Mouse (Mus musculus) forebrain, embryonic 12.5 days (tissue): ENCODE measurements around the gene Rprd1b. TPM values are rescaled to one million over a fixed set of nuclear protein-coding genes. Genes with fewer than 3 reads are reported as not detected.

Experiments
- ATAC-seq: fragments of 200-750 bp; cut with Nextera tagmentation; 2 replicates; pipeline ENCODE4 v1.8.0; 2017; ENCODE audit warnings: moderate TSS enrichment; ENCODE audit not compliant: low FRiP score
- H3K27ac ChIP-seq: fragments of 300-500 bp; sonication (generic); 2 replicates; pipeline ENCODE4 v1.5.1; 2016; ENCODE audit warnings: mild to moderate bottlenecking
- H3K27me3 ChIP-seq: fragments of 300-500 bp; sonication (generic); 2 replicates; pipeline ENCODE4 v1.6.1; 2016; ENCODE audit warnings: mild to moderate bottlenecking
- H3K36me3 ChIP-seq: fragments of 300-500 bp; sonication (generic); replicated peaks from 2 replicates; pipeline ENCODE4 v1.6.1; 2016; ENCODE audit warnings: mild to moderate bottlenecking
- H3K4me1 ChIP-seq: fragments of 300-500 bp; sonication (generic); 2 replicates; pipeline ENCODE4 v1.6.1; 2016
- H3K4me2 ChIP-seq: fragments of 300-500 bp; sonication (generic); 2 replicates; pipeline ENCODE4 v1.6.1; 2016; ENCODE audit warnings: mild to moderate bottlenecking, moderate library complexity
- H3K4me3 ChIP-seq: fragments of 300-500 bp; sonication (generic); replicated peaks from 2 replicates; pipeline ENCODE4 v1.5.1; 2016; ENCODE audit warnings: mild to moderate bottlenecking
- H3K9ac ChIP-seq: fragments of 300-500 bp; sonication (generic); 2 replicates; pipeline ENCODE4 v1.6.1; 2016; ENCODE audit warnings: mild to moderate bottlenecking
- H3K9me3 ChIP-seq: fragments of 300-500 bp; sonication (generic); 2 replicates; pipeline ENCODE4 v1.6.1; 2016
- WGBS: fragments of 180-500 bp; shearing (Covaris S2); methylation state at CpG from one replicate; pipeline ENCODE4 v1.1.7; 2016; 5-methylcytosine and 5-hydroxymethylcytosine counted together
- polyA plus RNA-seq: library from polyadenylated mRNA; unstranded; fragments of >200 nt; fragmentation: Nextera tagmentation; extraction: Ambion mirVana; gene quantifications from 2 replicates; pipeline ENCODE4 v1.2.1, GENCODE M21; 2016

Gene Rprd1b
- polyA plus RNA-seq, 1 experiment from 2014 or later, result 61.1 TPM

GRCm38 (mm10) chr2:158005641-158006040 is 22.7 kb upstream of the Rprd1b start:
- H3K36me3 ChIP-seq, result peaks cover 41% of the 10 kb centered on the region
- no peaks in the 10 kb centered on the region for H3K4me1 ChIP-seq
- no peak overlapping the region for H3K4me2 ChIP-seq
- no peak for ATAC-seq
- WGBS, result 94% methylated on average over 4 of the region's 4 CpGs
- no peaks in the 10 kb centered on the region for H3K27me3 ChIP-seq
- H3K27ac ChIP-seq, result no peak overlapping the region
- H3K4me3 ChIP-seq, result no peak overlapping the region
- no peaks in the 10 kb centered on the region for H3K9me3 ChIP-seq
- no peak overlapping the region for H3K9ac ChIP-seq

- H3K4me1 ChIP-seq, result no peaks in the 10 kb centered on the region
- ATAC-seq, result no peak
- no peaks in the 10 kb centered on the region for H3K9me3 ChIP-seq
- peaks cover 41% of the 10 kb centered on the region for H3K36me3 ChIP-seq
- no peak overlapping the region for H3K4me2 ChIP-seq
- no peak overlapping the region for H3K27ac ChIP-seq
- H3K9ac ChIP-seq, result no peak overlapping the region
- no peak overlapping the region for H3K4me3 ChIP-seq
- H3K27me3 ChIP-seq, result no peaks in the 10 kb centered on the region
- 89% methylated on average over 7 of the region's 7 CpGs for WGBS
Observed at GRCm38 (mm10) chr2:158009373-158009772, 18.9 kb upstream of the Rprd1b start.

- Histone ChIP-seq H3K27ac (no peak overlapping the region), H3K4me1 (no peaks in the 10 kb centered on the region), H3K36me3 (peaks cover 16% of the 10 kb centered on the region), H3K4me3 (no peak overlapping the region), H3K9me3 (no peaks in the 10 kb centered on the region), H3K27me3 (no peaks in the 10 kb centered on the region), H3K4me2 (no peak overlapping the region), H3K9ac (no peak overlapping the region)
- ATAC-seq, result no peak
- 92% methylated on average over 3 of the region's 3 CpGs for WGBS
Observed at GRCm38 (mm10) chr2:158012608-158013007, 15.7 kb upstream of the Rprd1b start.

GRCm38 (mm10) chr2:158017330-158017729 is 11.0 kb upstream of the Rprd1b start:
- WGBS, result 87% methylated on average over 4 of the region's 4 CpGs
- no peak overlapping the region for H3K27ac ChIP-seq
- no peaks in the 10 kb centered on the region for H3K27me3 ChIP-seq
- H3K4me1 ChIP-seq, result no peaks in the 10 kb centered on the region
- no peaks in the 10 kb centered on the region for H3K9me3 ChIP-seq
- H3K4me2 ChIP-seq, result no peak overlapping the region
- no peak overlapping the region for H3K9ac ChIP-seq
- no peak overlapping the region for H3K4me3 ChIP-seq
- ATAC-seq, result no peak
- no peaks in the 10 kb centered on the region for H3K36me3 ChIP-seq

- no peak for ATAC-seq
- peak overlapping the region; percentile 79 for H3K4me2 ChIP-seq
- H3K4me1 ChIP-seq, result peaks cover 38% of the 10 kb centered on the region
- H3K9ac ChIP-seq, result peak overlapping the region; percentile 95
- H3K4me3 ChIP-seq, result peak overlapping the region; percentile 96
- no peaks in the 10 kb centered on the region for H3K27me3 ChIP-seq
- under 1% methylated on average over 16 of the region's 16 CpGs for WGBS
- H3K9me3 ChIP-seq, result no peaks in the 10 kb centered on the region
- peak overlapping the region; percentile 93 for H3K27ac ChIP-seq
- no peaks in the 10 kb centered on the region for H3K36me3 ChIP-seq
Observed at GRCm38 (mm10) chr2:158027855-158028353, 393 bp upstream of the Rprd1b start.

GRCm38 (mm10) chr2:158030007-158030406 is 1.7 kb downstream of the Rprd1b start:
- 85% methylated on average over 7 of the region's 7 CpGs for WGBS
- no peaks in the 10 kb centered on the region for H3K9me3 ChIP-seq

GRCm38 (mm10) chr2:158035813-158036212 is 7.5 kb downstream of the Rprd1b start:
- 93% methylated on average over 2 of the region's 2 CpGs for WGBS
- Histone ChIP-seq H3K9ac (no peak overlapping the region), H3K36me3 (peaks cover 24% of the 10 kb centered on the region), H3K27me3 (no peaks in the 10 kb centered on the region), H3K9me3 (no peaks in the 10 kb centered on the region), H3K4me2 (no peak overlapping the region), H3K27ac (no peak overlapping the region), H3K4me3 (no peak overlapping the region), H3K4me1 (peaks cover 9% of the 10 kb centered on the region)
- no peak for ATAC-seq

More at GRCm38 (mm10) chr2:158030007-158030406, 1.7 kb downstream of the Rprd1b start:
- H3K4me2 ChIP-seq, result peak overlapping the region; percentile 79
- no peak overlapping the region for H3K27ac ChIP-seq
- no peak for ATAC-seq
- H3K27me3 ChIP-seq, result no peaks in the 10 kb centered on the region
- peak overlapping the region; percentile 29 for H3K9ac ChIP-seq
- peak overlapping the region; percentile 96 for H3K4me3 ChIP-seq
- H3K4me1 ChIP-seq, result peaks cover 38% of the 10 kb centered on the region
- H3K36me3 ChIP-seq, result 0 out of 2 replicates have a peak, but pooled peaks cover 3% of the 10 kb centered on the region

GRCm38 (mm10) chr2:158036408-158036807 is 8.1 kb downstream of the Rprd1b start:
- Histone ChIP-seq H3K4me2 (no peak overlapping the region), H3K9me3 (no peaks in the 10 kb centered on the region), H3K4me1 (peaks cover 4% of the 10 kb centered on the region), H3K4me3 (no peak overlapping the region), H3K9ac (no peak overlapping the region), H3K27ac (no peak overlapping the region), H3K36me3 (peaks cover 27% of the 10 kb centered on the region), H3K27me3 (no peaks in the 10 kb centered on the region)
- no peak for ATAC-seq
- 90% methylated on average over 6 of the region's 6 CpGs for WGBS

GRCm38 (mm10) chr2:158036953-158037352 is 8.7 kb downstream of the Rprd1b start:
- Histone ChIP-seq H3K27ac (no peak overlapping the region), H3K4me2 (no peak overlapping the region), H3K4me1 (no peaks in the 10 kb centered on the region), H3K4me3 (no peak overlapping the region), H3K9ac (no peak overlapping the region), H3K9me3 (no peaks in the 10 kb centered on the region), H3K36me3 (peaks cover 27% of the 10 kb centered on the region), H3K27me3 (no peaks in the 10 kb centered on the region)
- WGBS, result 93% methylated on average over 7 of the region's 7 CpGs
- ATAC-seq, result no peak

- whole genome bisulfite sequencing, result 94% methylated on average over 1 of the region's 1 CpGs
- Histone ChIP-seq H3K4me1 (no peaks in the 10 kb centered on the region), H3K4me2 (no peak overlapping the region), H3K36me3 (peaks cover 27% of the 10 kb centered on the region), H3K9me3 (no peaks in the 10 kb centered on the region), H3K9ac (no peak overlapping the region), H3K27me3 (no peaks in the 10 kb centered on the region), H3K27ac (no peak overlapping the region), H3K4me3 (no peak overlapping the region)
- ATAC-seq, result no peak
Observed at GRCm38 (mm10) chr2:158037571-158037970, 9.3 kb downstream of the Rprd1b start.

GRCm38 (mm10) chr2:158039662-158040061 is 11.4 kb downstream of the Rprd1b start:
- Histone ChIP-seq H3K27me3 (no peaks in the 10 kb centered on the region), H3K4me3 (no peak overlapping the region), H3K4me2 (no peak overlapping the region), H3K27ac (no peak overlapping the region), H3K9me3 (no peaks in the 10 kb centered on the region), H3K4me1 (no peaks in the 10 kb centered on the region), H3K9ac (no peak overlapping the region), H3K36me3 (peaks cover 44% of the 10 kb centered on the region)
- WGBS, result 89% methylated on average over 1 of the region's 1 CpGs
- ATAC-seq, result no peak

GRCm38 (mm10) chr2:158040396-158040795 is 12.1 kb downstream of the Rprd1b start:
- Histone ChIP-seq H3K4me3 (no peak overlapping the region), H3K27me3 (no peaks in the 10 kb centered on the region), H3K4me2 (no peak overlapping the region), H3K9ac (no peak overlapping the region), H3K36me3 (peaks cover 51% of the 10 kb centered on the region), H3K27ac (no peak overlapping the region), H3K4me1 (no peaks in the 10 kb centered on the region), H3K9me3 (no peaks in the 10 kb centered on the region)
- ATAC-seq, result no peak
- 91% methylated on average over 2 of the region's 2 CpGs for whole genome bisulfite sequencing

GRCm38 (mm10) chr2:158043504-158043903 is 15.2 kb downstream of the Rprd1b start:
- Histone ChIP-seq H3K36me3 (peaks cover 58% of the 10 kb centered on the region), H3K4me1 (no peaks in the 10 kb centered on the region)
- 92% methylated on average over 8 of the region's 8 CpGs for WGBS

More at GRCm38 (mm10) chr2:158043504-158043903, 15.2 kb downstream of the Rprd1b start:
- Histone ChIP-seq H3K4me2 (no peak overlapping the region), H3K9ac (no peak overlapping the region), H3K4me3 (no peak overlapping the region), H3K27ac (no peak overlapping the region), H3K27me3 (no peaks in the 10 kb centered on the region), H3K9me3 (no peaks in the 10 kb centered on the region)
- ATAC-seq, result no peak
